Mouse (Mus musculus) heart, embryonic 11.5 days (tissue): Measurements from ENCODE around the gene Cebpb. TPM values are rescaled to one million over a fixed set of nuclear protein-coding genes. Genes with fewer than 3 reads are reported as not detected.

ENCODE experiments used
- ATAC-seq: fragments of 200-750 bp; cut with Nextera tagmentation; replicated peaks from 2 replicates; pipeline ENCODE4 v1.8.0; 2017; ENCODE audit warnings: moderate library complexity; ENCODE audit not compliant: insufficient number of reproducible peaks, low FRiP score, low TSS enrichment
- H3K27ac ChIP-seq: fragments of 300-500 bp; sonication (generic); 2 replicates; pipeline ENCODE4 v1.5.1; 2014; ENCODE audit warnings: mild to moderate bottlenecking, low read depth, low read length
- H3K27me3 ChIP-seq: fragments of 300-500 bp; sonication (generic); 2 replicates; pipeline ENCODE4 v1.6.1; 2014; ENCODE audit warnings: mild to moderate bottlenecking, low read length, mixed read lengths; ENCODE audit not compliant: control insufficient read depth, insufficient read depth
- H3K36me3 ChIP-seq: fragments of 300-500 bp; sonication (generic); 2 replicates; pipeline ENCODE4 v1.6.1; 2014; ENCODE audit warnings: mild to moderate bottlenecking, low read length, moderate library complexity, mixed read lengths; ENCODE audit not compliant: control insufficient read depth, insufficient read depth
- H3K4me1 ChIP-seq: fragments of 300-500 bp; sonication (generic); 2 replicates; pipeline ENCODE4 v1.6.1; 2014; ENCODE audit warnings: low read length; ENCODE audit not compliant: control insufficient read depth, insufficient read depth
- H3K4me2 ChIP-seq: fragments of 300-500 bp; sonication (generic); 2 replicates; pipeline ENCODE4 v1.6.1; 2014; ENCODE audit warnings: mild to moderate bottlenecking, moderate library complexity
- H3K4me3 ChIP-seq: fragments of 300-500 bp; sonication (generic); 2 replicates; pipeline ENCODE4 v1.5.1; 2014; ENCODE audit warnings: low read depth, low read length
- H3K9ac ChIP-seq: fragments of 300-500 bp; sonication (generic); 2 replicates; pipeline ENCODE4 v1.6.1; 2014; ENCODE audit warnings: mild to moderate bottlenecking, low read depth, low read length, moderate library complexity
- H3K9me3 ChIP-seq: fragments of 300-500 bp; sonication (generic); replicated peaks from 2 replicates; pipeline ENCODE4 v1.6.1; 2016; ENCODE audit warnings: low read length; ENCODE audit not compliant: control insufficient read depth
- WGBS: fragments of 180-500 bp; shearing (Covaris S2); extraction: QIAGEN DNeasy Blood & Tissue Kit; methylation state at CpG from one replicate; pipeline ENCODE4 v1.1.7; 2014; ENCODE audit not compliant: insufficient replicate concordance; 5-methylcytosine and 5-hydroxymethylcytosine counted together
- microRNA-seq: library from miRNA; unstranded; fragments of <30 nt; microRNA quantifications from one replicate; pipeline ENCODE4, GENCODE M21; 2016; ENCODE audit warnings: borderline number of aligned reads
- polyA plus RNA-seq: library from polyadenylated mRNA; unstranded; fragments of >200 nt; fragmentation: Nextera tagmentation; extraction: Ambion mirVana; gene quantifications from 2 replicates; pipeline ENCODE4 v1.2.1, GENCODE M21; 2014

Gene Cebpb
- polyA plus RNA-seq, 1 experiment from 2014 or later: 8.0 TPM

DNA sequence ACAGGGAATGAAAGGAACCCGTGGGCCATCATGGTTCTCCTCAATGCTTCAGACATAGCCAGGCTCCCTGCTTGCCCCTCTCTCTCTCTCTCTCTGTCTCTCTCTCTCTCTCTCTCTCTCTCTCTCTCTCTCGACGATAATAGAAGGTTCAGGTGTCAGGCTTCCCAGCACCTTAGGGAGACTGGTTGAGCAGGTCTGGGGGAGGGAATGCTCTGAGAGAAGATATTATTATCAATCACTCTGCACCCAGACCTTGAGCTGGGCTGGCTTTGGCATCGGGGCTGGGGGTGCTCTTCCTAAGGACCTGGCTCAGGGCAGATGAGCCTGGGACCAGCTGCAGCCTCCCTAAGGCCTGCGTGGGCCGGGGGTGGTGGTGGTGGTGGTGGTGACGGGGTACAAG lies 41.3 kb downstream of the Cebpb start:
- 83% methylated on average over 7 of the region's 7 CpGs for WGBS
- H3K36me3 ChIP-seq: no peaks in the 10 kb centered on the region
- H3K27me3 ChIP-seq: peaks cover 7% of the 10 kb centered on the region
- H3K4me3 ChIP-seq: no peak overlapping the region
- no peak overlapping the region for H3K27ac ChIP-seq
- H3K4me1 ChIP-seq: no peaks in the 10 kb centered on the region
- no peaks in the 10 kb centered on the region for H3K9me3 ChIP-seq
- no peak overlapping the region for H3K4me2 ChIP-seq
- no peak overlapping the region for H3K9ac ChIP-seq
- ATAC-seq: no peak

- Histone ChIP-seq H3K4me3 (no peak overlapping the region), H3K4me2 (no peak overlapping the region), H3K9me3 (no peaks in the 10 kb centered on the region), H3K27ac (no peak overlapping the region), H3K4me1 (no peaks in the 10 kb centered on the region), H3K27me3 (peaks cover 5% of the 10 kb centered on the region), H3K36me3 (no peaks in the 10 kb centered on the region), H3K9ac (no peak overlapping the region)
- 58% methylated on average over 13 of the region's 13 CpGs for WGBS
- no peak for ATAC-seq
These were observed 42.4 kb downstream of the Cebpb start for GRCm38 (mm10) chr2:167731149-167731548.

GRCm38 (mm10) chr2:167734861-167735260 lies 46.1 kb downstream of the Cebpb start:
- H3K9me3 ChIP-seq: no peaks in the 10 kb centered on the region
- H3K9ac ChIP-seq: no peak overlapping the region
- ATAC-seq: no peak
- H3K4me3 ChIP-seq: no peak overlapping the region
- H3K4me1 ChIP-seq: no peaks in the 10 kb centered on the region
- no peaks in the 10 kb centered on the region for H3K36me3 ChIP-seq
- H3K27ac ChIP-seq: no peak overlapping the region
- H3K4me2 ChIP-seq: no peak overlapping the region
- WGBS: 64% methylated on average over 10 of the region's 10 CpGs
- no peaks in the 10 kb centered on the region; the same call in none of the 2 replicates for H3K27me3 ChIP-seq

- Histone ChIP-seq H3K9ac (no peak overlapping the region), H3K4me2 (no peak overlapping the region), H3K9me3 (no peaks in the 10 kb centered on the region), H3K4me1 (peaks cover 4% of the 10 kb centered on the region), H3K27ac (no peak overlapping the region), H3K4me3 (no peak overlapping the region), H3K27me3 (no peaks in the 10 kb centered on the region), H3K36me3 (no peaks in the 10 kb centered on the region)
- ATAC-seq: no peak
- 36% methylated on average over 5 of the region's 6 CpGs for WGBS
These were observed 50.3 kb downstream of the Cebpb start for GRCm38 (mm10) chr2:167739030-167739429.

Small RNA genes lying within 50 kb of the gene (microRNA-seq; reads per million reads assigned to microRNA genes)
- gene Gm22355: not detected

Other genes starting within 250 kb of the Cebpb start
- 58.9 and 68.6 TPM in 2 replicates for gene Rnf114, start 196.3 kb upstream of the Cebpb start, polyA plus RNA-seq
- gene Spata2, start 196.0 kb upstream of the Cebpb start, polyA plus RNA-seq: 12.3 and 13.8 TPM in 2 replicates
- 21.1 and 23.1 TPM in 2 replicates for gene Snai1, start 150.7 kb upstream of the Cebpb start, polyA plus RNA-seq
- gene Ube2v1, start 56.8 kb upstream of the Cebpb start, polyA plus RNA-seq: 195 and 211 TPM in 2 replicates
- 1.9 and 5.2 TPM in 2 replicates for gene Gm20431, start 27.4 kb upstream of the Cebpb start, polyA plus RNA-seq
- gene Tmem189, start 907 bp downstream of the Cebpb start, polyA plus RNA-seq: 38.2 and 38.7 TPM in 2 replicates
- 43.5 and 46.7 TPM in 2 replicates for gene Ptpn1, start 243.1 kb downstream of the Cebpb start, polyA plus RNA-seq